Mouse (Mus musculus) heart, embryonic 11.5 days (tissue): ENCODE measurements around the gene Vps52. TPM values are rescaled to one million over a fixed set of nuclear protein-coding genes. Genes with fewer than 3 reads are reported as not detected.
A peak's percentile ranks its signal among the peaks of the same experiment; 100 is the strongest.

Experiments
- ATAC-seq: fragments of 200-750 bp; cut with Nextera tagmentation; replicated peaks from 2 replicates; pipeline ENCODE4 v1.8.0; 2017; ENCODE audit warnings: moderate library complexity; ENCODE audit not compliant: insufficient number of reproducible peaks, low FRiP score, low TSS enrichment
- H3K27ac ChIP-seq: fragments of 300-500 bp; sonication (generic); 2 replicates; pipeline ENCODE4 v1.5.1; 2014; ENCODE audit warnings: mild to moderate bottlenecking, low read depth, low read length
- H3K27me3 ChIP-seq: fragments of 300-500 bp; sonication (generic); 2 replicates; pipeline ENCODE4 v1.6.1; 2014; ENCODE audit warnings: mild to moderate bottlenecking, low read length, mixed read lengths; ENCODE audit not compliant: control insufficient read depth, insufficient read depth
- H3K36me3 ChIP-seq: fragments of 300-500 bp; sonication (generic); 2 replicates; pipeline ENCODE4 v1.6.1; 2014; ENCODE audit warnings: mild to moderate bottlenecking, low read length, moderate library complexity, mixed read lengths; ENCODE audit not compliant: control insufficient read depth, insufficient read depth
- H3K4me1 ChIP-seq: fragments of 300-500 bp; sonication (generic); 2 replicates; pipeline ENCODE4 v1.6.1; 2014; ENCODE audit warnings: low read length; ENCODE audit not compliant: control insufficient read depth, insufficient read depth
- H3K4me2 ChIP-seq: fragments of 300-500 bp; sonication (generic); 2 replicates; pipeline ENCODE4 v1.6.1; 2014; ENCODE audit warnings: mild to moderate bottlenecking, moderate library complexity
- H3K4me3 ChIP-seq: fragments of 300-500 bp; sonication (generic); 2 replicates; pipeline ENCODE4 v1.5.1; 2014; ENCODE audit warnings: low read depth, low read length
- H3K9ac ChIP-seq: fragments of 300-500 bp; sonication (generic); 2 replicates; pipeline ENCODE4 v1.6.1; 2014; ENCODE audit warnings: mild to moderate bottlenecking, low read depth, low read length, moderate library complexity
- H3K9me3 ChIP-seq: fragments of 300-500 bp; sonication (generic); replicated peaks from 2 replicates; pipeline ENCODE4 v1.6.1; 2016; ENCODE audit warnings: low read length; ENCODE audit not compliant: control insufficient read depth
- WGBS: fragments of 180-500 bp; shearing (Covaris S2); extraction: QIAGEN DNeasy Blood & Tissue Kit; methylation state at CpG from one replicate; pipeline ENCODE4 v1.1.7; 2014; ENCODE audit not compliant: insufficient replicate concordance; 5-methylcytosine and 5-hydroxymethylcytosine counted together
- polyA plus RNA-seq: library from polyadenylated mRNA; unstranded; fragments of >200 nt; fragmentation: Nextera tagmentation; extraction: Ambion mirVana; gene quantifications from 2 replicates; pipeline ENCODE4 v1.2.1, GENCODE M21; 2014

Vps52 gene
- polyA plus RNA-seq, 1 experiment from 2014 or later: 29.5 TPM

- Histone ChIP-seq H3K4me2 (peak overlapping the region; percentile 98), H3K4me1 (peaks cover 15% of the 10 kb centered on the region), H3K4me3 (peak overlapping the region; percentile 94), H3K27me3 (no peaks in the 10 kb centered on the region), H3K9ac (peak overlapping the region; percentile 91), H3K27ac (no peak overlapping the region), H3K9me3 (no peaks in the 10 kb centered on the region), H3K36me3 (peaks cover 7% of the 10 kb centered on the region; the same call in 1 of the 2 replicates)
- ATAC-seq: no peak
- WGBS: 58% methylated on average over 21 of the region's 21 CpGs
Observed at GRCm38 (mm10) chr17:33928251-33928947, 27.2 kb upstream of the Vps52 start.

DNA sequence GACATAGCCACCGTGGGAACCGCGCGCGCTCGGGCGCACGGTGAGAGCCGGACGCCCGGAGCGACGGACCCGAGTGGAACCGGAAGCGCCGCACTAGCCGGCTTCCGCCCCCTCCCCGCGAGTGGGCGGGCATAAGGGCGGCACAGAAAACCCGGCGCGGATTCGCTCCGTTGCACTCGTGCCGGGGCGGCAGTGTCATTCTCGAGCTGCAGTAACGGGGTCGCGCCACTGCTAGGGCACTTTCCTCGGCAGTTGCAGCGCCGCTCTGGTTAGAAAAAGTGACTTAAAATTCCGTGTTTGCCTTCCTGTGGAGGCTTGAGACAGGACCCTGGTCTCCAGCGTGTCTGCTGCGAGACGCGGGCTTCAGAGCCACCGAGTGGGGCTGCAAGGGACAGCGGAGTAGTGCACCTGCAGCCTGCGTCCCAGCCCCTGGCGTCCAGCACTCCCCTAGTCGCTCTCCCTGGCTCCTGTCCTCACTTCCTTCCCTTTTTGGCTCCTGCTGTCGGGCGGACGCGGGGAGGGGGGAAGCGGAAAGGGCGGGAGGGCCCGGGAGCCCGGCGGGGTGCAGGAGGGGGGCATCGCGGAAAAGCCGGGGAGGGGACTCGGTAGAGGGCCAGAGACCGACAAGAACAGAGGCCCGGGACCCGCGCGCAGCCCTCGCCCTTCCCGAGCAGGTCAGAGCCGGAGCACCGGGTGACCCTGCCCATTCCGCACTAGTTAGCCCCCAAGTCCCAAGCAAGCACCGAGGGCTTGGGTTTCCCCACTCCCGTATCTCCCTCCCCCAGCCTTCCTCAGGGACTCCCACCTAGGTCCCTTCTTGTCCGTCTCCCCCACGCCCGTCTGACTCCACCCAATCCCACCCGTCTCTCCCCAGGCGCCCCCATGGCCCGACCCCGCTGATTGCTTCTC is 26.0 kb upstream of the Vps52 start, which contains the start of gene Rgl2:
Gene Rgl2, plus strand, starts transcription at position 173 of the 909 bp plus-strand sequence.
- H3K4me3 ChIP-seq: peak within 1 kb of the TSS; percentile 94

DNA sequence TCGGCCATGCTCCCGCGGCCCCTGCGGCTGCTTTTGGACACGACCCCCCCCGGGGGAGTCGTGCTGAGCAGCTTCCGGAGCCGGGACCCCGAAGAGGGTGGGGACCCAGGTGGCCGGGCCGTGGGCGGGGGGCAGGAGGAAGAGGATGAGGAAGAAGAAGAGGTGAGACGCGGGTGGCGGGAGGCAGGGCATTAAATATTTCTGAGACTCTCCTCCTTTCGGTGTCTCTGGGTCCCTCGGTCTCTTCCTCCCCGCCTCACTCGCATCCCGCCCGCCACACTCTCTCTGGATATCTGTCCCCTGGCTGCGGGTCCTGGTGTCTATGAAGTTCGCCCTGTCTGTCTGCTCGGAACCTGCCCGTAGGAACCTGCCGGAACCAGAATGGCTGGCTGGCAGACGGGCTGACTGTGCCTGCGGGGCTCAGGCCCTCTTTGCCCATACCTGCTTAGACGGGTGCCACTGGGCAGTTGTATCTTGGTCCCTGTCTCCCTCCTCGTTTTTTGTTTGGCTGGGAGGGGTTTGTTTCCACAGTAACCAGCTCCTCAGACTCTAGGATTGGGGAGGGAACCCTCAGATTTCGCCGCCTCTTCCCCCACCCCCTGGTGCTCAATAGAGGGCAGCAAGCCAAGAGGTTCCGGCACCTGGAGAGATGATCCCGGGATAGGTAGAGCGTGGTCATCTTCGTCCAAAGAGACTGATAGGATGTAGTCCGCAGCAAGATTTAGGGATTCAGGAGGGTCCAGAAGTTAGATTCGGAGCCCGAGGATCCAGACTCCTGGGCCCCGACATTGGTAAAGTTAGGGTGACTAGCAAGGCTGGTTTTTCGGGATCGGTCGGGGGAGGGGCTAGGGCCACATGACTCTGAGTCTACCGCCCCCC is 25.1 kb upstream of the Vps52 start:
- H3K4me2 ChIP-seq: peak overlapping the region; percentile 98
- H3K27me3 ChIP-seq: no peaks in the 10 kb centered on the region
- H3K9ac ChIP-seq: peak overlapping the region; percentile 91
- peaks cover 16% of the 10 kb centered on the region for H3K36me3 ChIP-seq
- no peak for ATAC-seq
- H3K9me3 ChIP-seq: no peaks in the 10 kb centered on the region
- H3K4me1 ChIP-seq: peaks cover 15% of the 10 kb centered on the region
- under 1% methylated on average over 44 of the region's 45 CpGs for WGBS
- H3K4me3 ChIP-seq: peak overlapping the region; percentile 94
- peak overlapping the region; percentile 98 for H3K27ac ChIP-seq

More for the DNA sequence above, 26.0 kb upstream of the Vps52 start, which contains the start of gene Rgl2:
- Histone ChIP-seq H3K4me2 (peak within 1 kb of the TSS; percentile 98), H3K27ac (peak within 1 kb of the TSS; percentile 98), H3K9ac (peak within 1 kb of the TSS; percentile 91), H3K27me3 (no peaks in the 10 kb centered on the region), H3K4me1 (peaks cover 15% of the 10 kb centered on the region), H3K36me3 (peaks cover 14% of the 10 kb centered on the region), H3K9me3 (no peaks in the 10 kb centered on the region)
- ATAC-seq: peak; percentile 66
- WGBS: under 1% methylated on average over 73 of the region's 80 CpGs

DNA sequence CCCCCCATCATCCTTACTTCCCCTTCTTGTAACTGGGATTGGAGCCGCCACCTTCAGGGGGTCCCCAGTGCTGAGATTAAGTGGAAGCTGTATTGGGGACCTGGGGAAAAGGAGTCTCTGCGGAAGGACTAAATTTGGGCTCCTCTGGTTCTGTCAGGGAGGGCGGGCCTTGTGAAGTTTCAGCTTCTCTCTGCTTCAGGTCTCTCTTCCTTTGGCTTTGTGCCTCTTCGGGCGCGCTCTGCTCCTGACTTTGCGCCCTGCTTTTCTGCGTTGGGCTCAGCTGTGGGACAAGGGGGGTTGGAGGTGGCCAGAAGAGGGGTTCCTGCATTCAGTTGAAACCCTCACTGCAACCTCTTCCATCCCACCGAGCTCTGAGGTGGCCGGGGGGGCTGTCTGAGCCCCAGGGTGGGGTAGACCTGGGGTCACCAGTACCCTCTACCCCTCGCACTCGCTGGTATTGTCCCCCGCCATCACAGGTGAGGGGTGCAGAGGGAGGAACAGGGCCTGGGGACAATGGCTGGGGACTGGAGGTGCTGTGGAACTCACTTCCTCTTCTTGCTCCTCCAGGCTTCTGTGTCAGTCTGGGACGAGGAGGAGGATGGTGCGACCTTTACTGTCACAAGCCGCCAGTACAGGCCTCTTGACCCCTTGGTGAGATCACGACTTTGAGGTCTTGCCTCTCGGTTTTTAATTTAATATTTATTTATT is 24.3 kb upstream of the Vps52 start:
- Histone ChIP-seq H3K4me1 (peaks cover 15% of the 10 kb centered on the region), H3K9ac (peak overlapping the region; percentile 91), H3K9me3 (no peaks in the 10 kb centered on the region), H3K4me3 (peak overlapping the region; percentile 94), H3K27me3 (no peaks in the 10 kb centered on the region), H3K27ac (no peak overlapping the region), H3K4me2 (peak overlapping the region; percentile 98), H3K36me3 (peaks cover 20% of the 10 kb centered on the region)
- ATAC-seq: no peak
- 36% methylated on average over 18 of the region's 18 CpGs for WGBS

GRCm38 (mm10) chr17:33931947-33932346 is 23.7 kb upstream of the Vps52 start:
- Histone ChIP-seq H3K36me3 (peaks cover 21% of the 10 kb centered on the region), H3K9ac (no peak overlapping the region; the same call in 1 of the 2 replicates), H3K9me3 (no peaks in the 10 kb centered on the region), H3K4me3 (no peak overlapping the region), H3K4me1 (peaks cover 15% of the 10 kb centered on the region), H3K4me2 (no peak overlapping the region), H3K27me3 (no peaks in the 10 kb centered on the region), H3K27ac (no peak overlapping the region)
- 87% methylated on average over 11 of the region's 11 CpGs for WGBS
- ATAC-seq: no peak

DNA sequence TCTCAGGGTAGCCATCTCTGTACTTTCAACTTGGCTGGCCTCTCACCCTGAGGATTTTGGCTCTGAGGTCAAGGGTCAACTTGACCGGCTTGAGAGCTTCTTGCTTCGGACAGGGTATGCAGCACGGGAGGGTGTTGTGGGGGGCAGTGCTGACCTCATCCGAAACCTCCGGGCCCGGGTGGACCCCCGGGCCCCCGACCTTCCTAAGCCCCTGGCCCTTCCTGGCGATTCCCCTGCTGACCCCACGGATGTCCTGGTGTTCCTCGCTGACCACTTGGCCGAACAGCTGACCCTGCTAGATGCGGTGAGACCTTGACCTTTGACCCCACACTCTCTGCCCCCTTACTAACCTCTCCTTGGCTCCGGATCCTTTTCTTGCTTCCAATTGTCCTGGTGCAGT is 23.2 kb upstream of the Vps52 start:
- Histone ChIP-seq H3K9ac (no peak overlapping the region), H3K27me3 (no peaks in the 10 kb centered on the region), H3K27ac (no peak overlapping the region), H3K4me3 (no peak overlapping the region), H3K4me2 (no peak overlapping the region), H3K4me1 (peaks cover 15% of the 10 kb centered on the region), H3K36me3 (peaks cover 25% of the 10 kb centered on the region), H3K9me3 (no peaks in the 10 kb centered on the region)
- WGBS: 88% methylated on average over 14 of the region's 14 CpGs
- no peak for ATAC-seq

DNA sequence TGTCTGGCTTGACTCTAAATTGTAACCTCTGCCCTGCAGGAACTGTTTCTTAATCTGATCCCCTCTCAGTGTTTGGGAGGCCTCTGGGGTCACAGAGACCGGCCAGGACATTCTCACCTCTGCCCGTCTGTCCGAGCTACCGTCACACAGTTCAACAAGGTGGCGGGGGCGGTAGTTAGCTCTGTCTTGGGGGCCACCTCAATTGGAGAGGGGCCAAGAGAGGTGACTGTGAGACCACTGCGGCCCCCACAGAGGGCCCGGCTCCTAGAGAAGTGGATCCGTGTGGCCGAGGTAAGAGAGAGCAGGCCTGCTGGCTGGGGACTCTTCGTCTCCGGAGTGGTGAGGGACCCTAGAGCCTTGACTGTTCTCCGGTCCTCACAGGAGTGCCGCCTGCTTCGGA is 22.6 kb upstream of the Vps52 start:
- ATAC-seq: no peak
- Histone ChIP-seq H3K27me3 (no peaks in the 10 kb centered on the region), H3K36me3 (peaks cover 25% of the 10 kb centered on the region), H3K9me3 (no peaks in the 10 kb centered on the region), H3K4me3 (no peak overlapping the region), H3K4me1 (peaks cover 15% of the 10 kb centered on the region), H3K9ac (no peak overlapping the region), H3K4me2 (no peak overlapping the region), H3K27ac (no peak overlapping the region)
- 92% methylated on average over 15 of the region's 15 CpGs for WGBS
